Mouse (Mus musculus) embryonic facial prominence, embryonic 12.5 days (tissue): Measurements from ENCODE around the gene Ctnna2. TPM values are rescaled to one million over a fixed set of nuclear protein-coding genes. Genes with fewer than 3 reads are reported as not detected.

Source experiments
- ATAC-seq: fragments of 200-750 bp; cut with Nextera tagmentation; 2 replicates; pipeline ENCODE4 v1.8.0; 2017; ENCODE audit not compliant: insufficient number of reproducible peaks, insufficient read depth, low FRiP score, low TSS enrichment
- H3K27ac ChIP-seq: fragments of 300-500 bp; sonication (generic); 2 replicates; pipeline ENCODE4 v1.5.1; 2016; ENCODE audit warnings: mild to moderate bottlenecking
- H3K27me3 ChIP-seq: fragments of 300-500 bp; sonication (generic); 2 replicates; pipeline ENCODE4 v1.6.1; 2016; ENCODE audit warnings: mild to moderate bottlenecking, moderate library complexity
- H3K36me3 ChIP-seq: fragments of 300-500 bp; sonication (generic); 2 replicates; pipeline ENCODE4 v1.6.1; 2016; ENCODE audit warnings: mild to moderate bottlenecking
- H3K4me1 ChIP-seq: fragments of 300-500 bp; sonication (generic); 2 replicates; pipeline ENCODE4 v1.6.1; 2016
- H3K4me2 ChIP-seq: fragments of 300-500 bp; sonication (generic); replicated peaks from 2 replicates; pipeline ENCODE4 v1.6.1; 2016; ENCODE audit warnings: mild to moderate bottlenecking, moderate library complexity
- H3K4me3 ChIP-seq: fragments of 300-500 bp; sonication (generic); 2 replicates; pipeline ENCODE4 v1.5.1; 2016; ENCODE audit warnings: mild to moderate bottlenecking
- H3K9ac ChIP-seq: fragments of 300-500 bp; sonication (generic); 2 replicates; pipeline ENCODE4 v1.6.1; 2016; ENCODE audit warnings: mild to moderate bottlenecking, moderate library complexity
- H3K9me3 ChIP-seq: fragments of 300-500 bp; sonication (generic); 2 replicates; pipeline ENCODE4 v1.6.1; 2016; ENCODE audit warnings: mild to moderate bottlenecking, moderate library complexity
- WGBS: fragments of 180-500 bp; shearing (Covaris S2); methylation state at CpG from one replicate; pipeline ENCODE4 v1.1.7; 2016; 5-methylcytosine and 5-hydroxymethylcytosine counted together
- polyA plus RNA-seq: library from polyadenylated mRNA; unstranded; fragments of >200 nt; fragmentation: Nextera tagmentation; extraction: Ambion mirVana; gene quantifications from 2 replicates; pipeline ENCODE4 v1.2.1, GENCODE M21; 2016

Ctnna2 gene
- polyA plus RNA-seq, 1 experiment from 2014 or later, result 16.8 TPM

DNA sequence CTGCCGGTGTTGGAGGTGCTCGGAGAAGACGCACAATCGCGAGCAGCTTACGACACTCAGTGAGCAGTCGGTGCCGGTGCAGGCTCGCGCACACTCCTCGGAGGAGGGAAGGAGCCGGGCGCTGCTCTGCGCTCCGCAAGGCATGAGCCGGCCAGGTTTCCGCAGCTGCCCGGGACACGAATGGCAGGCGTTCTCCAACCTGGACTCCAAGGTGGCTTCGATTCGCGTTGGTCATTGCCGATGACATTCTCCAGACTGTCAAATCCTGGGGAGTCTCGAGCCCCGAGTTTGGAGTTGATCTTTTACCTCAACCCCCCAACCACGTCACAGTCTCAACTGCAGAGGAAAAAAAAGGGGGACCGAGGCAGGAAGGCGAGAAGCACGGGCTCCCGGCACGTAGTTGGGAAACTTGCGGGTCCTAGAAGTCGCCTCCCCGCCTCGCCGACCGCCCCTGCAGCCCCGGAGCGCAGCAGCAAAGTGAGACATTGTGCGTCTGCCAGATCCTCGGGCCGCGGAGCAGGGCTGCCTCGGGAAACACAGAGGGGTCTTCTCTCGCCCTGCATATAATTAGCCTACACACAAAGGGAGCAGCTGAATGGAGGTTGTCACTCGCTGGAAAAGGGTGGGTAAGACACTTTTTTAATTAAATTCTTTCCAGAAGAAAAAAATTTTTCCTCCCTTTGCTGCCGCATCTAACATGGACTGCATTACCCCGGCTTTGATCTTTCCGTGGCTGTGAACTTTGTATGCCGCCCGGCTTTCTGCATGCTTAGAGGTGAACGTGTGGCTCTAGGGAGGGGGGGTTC lies 736.7 kb downstream of the Ctnna2 start, which contains the start of gene Lrrtm1:
Gene Lrrtm1 (plus strand): TSS at position 89 of the 806 bp plus-strand sequence.
- ATAC-seq, result peak; percentile 88
- Histone ChIP-seq H3K4me2 (peak within 1 kb of the TSS; percentile 98), H3K9ac (peak within 1 kb of the TSS; percentile 43), H3K36me3 (no peaks in the 10 kb centered on the region), H3K27me3 (peaks cover 43% of the 10 kb centered on the region), H3K4me3 (peak within 1 kb of the TSS; percentile 50), H3K4me1 (peaks cover 8% of the 10 kb centered on the region), H3K9me3 (no peaks in the 10 kb centered on the region), H3K27ac (no peak within 1 kb of the TSS)
- under 1% methylated on average over 53 of the region's 53 CpGs for WGBS

DNA sequence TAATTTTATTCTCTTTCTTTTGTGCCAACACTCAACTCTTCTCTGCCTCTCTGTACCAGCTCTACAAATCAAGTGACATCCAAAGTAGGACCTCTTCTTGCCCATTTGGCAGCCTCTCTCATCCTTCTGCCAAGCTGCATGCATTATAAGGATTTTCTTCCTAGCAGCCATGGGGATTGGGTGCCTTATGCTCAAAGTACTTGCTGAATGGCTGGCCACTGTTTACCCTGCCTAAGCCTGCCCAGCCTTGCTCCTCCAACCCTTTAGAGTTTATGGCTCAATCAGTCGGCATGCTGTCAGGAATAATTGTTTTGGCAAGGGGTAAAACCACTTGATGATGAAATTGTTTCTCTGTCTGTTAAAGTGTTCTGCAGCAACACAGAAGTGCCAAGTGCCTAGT lies 739.1 kb downstream of the Ctnna2 start:
- Histone ChIP-seq H3K9ac (no peak overlapping the region), H3K27me3 (peaks cover 29% of the 10 kb centered on the region), H3K4me1 (peaks cover 8% of the 10 kb centered on the region), H3K4me3 (no peak overlapping the region), H3K27ac (no peak overlapping the region), H3K4me2 (no peak overlapping the region), H3K9me3 (no peaks in the 10 kb centered on the region), H3K36me3 (no peaks in the 10 kb centered on the region)
- no peak for ATAC-seq
- WGBS, result 42% methylated on average over 1 of the region's 1 CpGs

DNA sequence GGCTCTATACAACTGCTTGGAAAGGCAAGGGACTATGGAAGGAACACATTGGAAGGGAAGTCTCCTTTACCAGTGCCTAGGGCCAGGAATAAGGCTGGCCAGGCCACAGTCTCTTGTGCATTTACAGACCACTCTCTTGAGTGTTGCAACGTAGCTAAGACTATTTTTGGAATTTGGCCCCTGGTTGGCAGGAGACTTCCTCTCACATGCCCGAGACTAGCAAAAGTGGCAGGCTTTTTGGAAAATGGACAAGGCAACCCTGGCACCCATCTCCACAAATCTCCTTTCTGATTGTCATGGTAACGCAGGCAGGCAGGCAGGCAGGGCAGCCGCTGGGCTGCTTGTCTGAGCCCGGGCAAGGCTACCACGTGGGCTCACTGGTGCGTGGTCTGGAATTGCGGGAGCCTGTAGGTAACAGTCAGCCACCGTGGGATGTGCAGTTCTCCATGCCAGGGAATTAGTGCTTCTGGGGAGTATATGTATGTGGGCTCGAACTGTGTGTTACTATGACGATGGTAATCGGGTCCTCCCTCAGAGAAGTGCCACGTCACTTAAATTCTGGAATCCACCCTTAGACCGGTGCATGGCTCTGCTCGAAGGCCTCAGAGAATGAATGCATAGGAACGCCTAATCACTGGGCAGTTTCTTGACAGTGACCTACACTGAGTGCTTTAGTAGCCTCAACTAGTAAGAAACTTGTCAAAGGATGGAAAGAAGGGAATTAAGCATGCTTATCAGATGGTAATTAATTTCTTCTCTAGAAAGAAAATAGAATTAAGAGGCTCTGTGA lies 756.5 kb downstream of the Ctnna2 start:
- Histone ChIP-seq H3K4me2 (no peak overlapping the region), H3K9ac (no peak overlapping the region), H3K27ac (no peak overlapping the region), H3K4me1 (no peaks in the 10 kb centered on the region), H3K36me3 (no peaks in the 10 kb centered on the region), H3K9me3 (no peaks in the 10 kb centered on the region), H3K27me3 (no peaks in the 10 kb centered on the region), H3K4me3 (no peak overlapping the region)
- 67% methylated on average over 16 of the region's 16 CpGs for WGBS
- no peak for ATAC-seq

DNA sequence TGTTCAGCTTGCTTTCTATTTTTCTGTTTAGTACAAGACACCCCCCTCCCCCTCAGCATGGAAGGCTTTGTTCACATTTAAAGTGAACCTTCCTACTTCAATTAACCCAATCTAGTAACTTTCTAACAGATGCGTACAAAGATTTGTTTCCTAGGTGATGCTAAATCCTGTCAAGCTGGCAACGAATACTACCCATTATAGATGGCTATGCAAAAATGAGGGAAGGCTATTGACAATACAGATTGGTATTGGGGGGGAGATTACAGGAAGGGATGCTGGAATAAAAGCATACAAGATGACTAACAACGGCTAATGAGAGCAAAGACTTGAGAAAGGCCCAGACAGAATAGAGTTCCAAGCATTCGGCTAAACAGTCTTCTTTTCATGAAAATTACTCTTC lies 758.7 kb downstream of the Ctnna2 start:
- H3K9ac ChIP-seq, result no peak overlapping the region
- no peaks in the 10 kb centered on the region for H3K27me3 ChIP-seq
- no peak overlapping the region for H3K27ac ChIP-seq
- H3K4me3 ChIP-seq, result no peak overlapping the region
- H3K36me3 ChIP-seq, result no peaks in the 10 kb centered on the region
- no peaks in the 10 kb centered on the region for H3K4me1 ChIP-seq
- no peaks in the 10 kb centered on the region for H3K9me3 ChIP-seq
- no peak for ATAC-seq
- 74% methylated on average over 4 of the region's 4 CpGs for WGBS
- no peak overlapping the region for H3K4me2 ChIP-seq

DNA sequence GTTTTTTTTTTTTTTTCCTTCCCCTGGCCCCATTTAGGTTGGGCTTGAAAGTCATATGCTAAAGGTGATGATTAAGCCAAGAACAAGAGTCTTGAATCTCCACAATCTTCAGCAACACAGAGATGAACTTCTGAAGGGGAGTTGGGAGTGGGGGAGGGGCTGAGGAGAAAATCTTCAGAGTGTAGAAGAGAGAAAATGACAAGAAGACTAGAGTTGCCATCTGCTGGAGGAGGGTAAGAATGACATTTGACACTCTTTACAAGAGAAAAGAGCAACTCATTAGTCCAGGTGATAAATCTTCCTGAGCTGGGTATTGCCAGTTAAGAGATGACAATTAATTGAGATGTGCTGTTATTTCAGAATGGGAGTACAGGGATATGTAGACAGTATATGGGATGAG lies 760.6 kb downstream of the Ctnna2 start:
- Histone ChIP-seq H3K36me3 (no peaks in the 10 kb centered on the region), H3K9me3 (no peaks in the 10 kb centered on the region), H3K27ac (no peak overlapping the region), H3K4me2 (no peak overlapping the region), H3K9ac (no peak overlapping the region), H3K4me1 (no peaks in the 10 kb centered on the region), H3K27me3 (no peaks in the 10 kb centered on the region), H3K4me3 (no peak overlapping the region)
- no peak for ATAC-seq

DNA sequence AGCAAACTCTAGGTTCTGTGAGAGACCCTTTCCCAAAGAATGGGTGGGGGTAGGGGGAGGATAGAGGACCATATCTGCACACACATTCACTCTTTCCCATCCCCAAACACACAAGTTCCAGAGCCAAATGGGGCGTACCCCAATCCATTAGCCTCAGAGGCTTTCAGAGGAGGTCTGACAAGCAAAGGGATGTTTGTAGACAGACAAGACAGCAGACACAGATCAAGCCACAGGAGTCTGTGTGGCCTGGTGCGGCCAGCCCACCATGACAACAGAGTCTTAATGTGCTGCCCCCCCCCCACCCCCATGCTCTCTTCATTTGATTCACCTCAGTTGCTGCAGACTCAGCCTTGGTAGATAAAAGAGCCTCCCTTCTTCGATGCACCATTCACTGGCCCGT lies 764.2 kb downstream of the Ctnna2 start:
- no peak for ATAC-seq

DNA sequence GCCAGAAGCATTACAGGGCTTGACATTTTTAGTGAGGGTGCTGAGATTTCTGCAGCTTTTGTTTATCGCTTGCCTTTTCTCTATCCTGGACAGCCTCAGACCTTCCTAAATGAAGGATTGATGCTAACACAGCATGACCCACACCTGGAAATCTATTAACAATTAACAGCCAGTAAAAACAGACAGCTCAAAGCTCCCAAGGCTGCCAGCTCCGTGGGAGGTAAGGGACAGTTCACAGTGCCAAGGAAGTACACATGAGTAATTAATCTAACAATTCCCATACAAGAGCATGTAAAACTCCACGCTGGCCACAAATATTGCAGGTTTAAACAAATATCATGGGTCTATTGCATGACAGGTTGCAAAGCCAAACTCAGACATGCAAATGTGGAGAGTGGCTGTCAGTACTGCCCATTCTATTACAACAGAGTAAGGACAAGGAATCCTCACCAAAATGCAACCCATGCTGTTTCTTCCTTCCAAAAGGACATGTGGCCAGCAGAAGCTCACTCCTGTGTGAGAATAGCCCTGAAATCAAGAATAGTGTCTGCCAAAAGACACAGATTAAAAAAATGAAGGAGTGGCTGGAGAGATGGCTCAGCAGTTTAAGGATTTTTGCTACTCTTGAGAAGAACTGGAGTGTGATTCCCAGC lies 765.6 kb downstream of the Ctnna2 start:
- Histone ChIP-seq H3K4me3 (no peak overlapping the region), H3K4me2 (no peak overlapping the region), H3K36me3 (no peaks in the 10 kb centered on the region), H3K27me3 (no peaks in the 10 kb centered on the region), H3K4me1 (no peaks in the 10 kb centered on the region), H3K9ac (no peak overlapping the region), H3K9me3 (no peaks in the 10 kb centered on the region), H3K27ac (no peak overlapping the region)
- ATAC-seq, result no peak
- WGBS, result 42% methylated on average over 3 of the region's 3 CpGs

More for the DNA sequence above, 764.2 kb downstream of the Ctnna2 start:
- WGBS, result 76% methylated on average over 4 of the region's 4 CpGs
- Histone ChIP-seq H3K4me3 (no peak overlapping the region), H3K4me2 (no peak overlapping the region), H3K27ac (no peak overlapping the region), H3K36me3 (no peaks in the 10 kb centered on the region), H3K9me3 (no peaks in the 10 kb centered on the region), H3K27me3 (no peaks in the 10 kb centered on the region), H3K4me1 (no peaks in the 10 kb centered on the region), H3K9ac (no peak overlapping the region)

DNA sequence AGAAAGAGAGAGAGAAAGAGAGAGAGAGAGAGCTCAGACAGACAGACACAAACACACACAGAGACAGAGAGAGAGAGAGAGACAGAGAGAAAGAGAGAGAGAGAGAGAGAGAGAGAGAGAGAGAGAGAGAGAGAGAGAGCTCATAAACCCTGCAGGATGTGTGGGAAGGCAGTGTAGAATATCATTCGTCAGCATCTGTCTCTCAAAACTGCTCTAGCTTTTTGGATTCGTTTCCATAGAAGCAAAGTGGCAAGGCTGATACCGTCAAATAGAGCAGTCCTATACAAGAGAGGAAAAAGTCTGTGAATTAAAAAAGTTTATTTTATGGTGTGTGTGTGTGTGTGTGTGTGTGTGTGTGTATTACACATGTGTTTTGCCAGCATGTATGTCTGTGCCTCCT lies 769.6 kb downstream of the Ctnna2 start:
- Histone ChIP-seq H3K4me3 (no peak overlapping the region), H3K27ac (no peak overlapping the region), H3K4me1 (no peaks in the 10 kb centered on the region), H3K36me3 (no peaks in the 10 kb centered on the region), H3K4me2 (no peak overlapping the region), H3K9ac (no peak overlapping the region), H3K27me3 (no peaks in the 10 kb centered on the region), H3K9me3 (no peaks in the 10 kb centered on the region)
- ATAC-seq, result no peak
- WGBS, result 78% methylated on average over 3 of the region's 3 CpGs

DNA sequence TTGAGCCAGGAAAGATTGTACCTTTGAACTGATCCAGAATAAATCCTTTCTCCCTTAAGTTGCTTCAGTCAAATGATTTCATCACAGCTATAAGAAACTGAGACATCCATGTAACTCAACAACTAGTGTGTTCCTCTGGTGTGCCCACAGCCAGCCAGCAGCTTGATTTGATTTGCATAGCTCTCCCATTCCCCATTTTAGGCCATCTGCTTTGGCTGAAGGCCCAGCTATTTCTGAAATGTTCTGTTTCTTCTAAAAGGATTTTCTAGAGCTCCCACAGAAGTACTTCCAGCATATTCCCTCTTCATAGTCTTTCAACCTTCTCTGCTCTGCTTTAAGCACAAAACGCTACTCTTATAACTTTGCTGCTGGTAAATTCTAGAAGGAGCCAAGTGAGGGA lies 770.3 kb downstream of the Ctnna2 start:
- 87% methylated on average over 1 of the region's 1 CpGs for WGBS
- Histone ChIP-seq H3K36me3 (no peaks in the 10 kb centered on the region), H3K4me1 (no peaks in the 10 kb centered on the region), H3K4me3 (no peak overlapping the region), H3K4me2 (no peak overlapping the region), H3K9ac (no peak overlapping the region), H3K27me3 (no peaks in the 10 kb centered on the region), H3K27ac (no peak overlapping the region), H3K9me3 (no peaks in the 10 kb centered on the region)
- ATAC-seq, result no peak

DNA sequence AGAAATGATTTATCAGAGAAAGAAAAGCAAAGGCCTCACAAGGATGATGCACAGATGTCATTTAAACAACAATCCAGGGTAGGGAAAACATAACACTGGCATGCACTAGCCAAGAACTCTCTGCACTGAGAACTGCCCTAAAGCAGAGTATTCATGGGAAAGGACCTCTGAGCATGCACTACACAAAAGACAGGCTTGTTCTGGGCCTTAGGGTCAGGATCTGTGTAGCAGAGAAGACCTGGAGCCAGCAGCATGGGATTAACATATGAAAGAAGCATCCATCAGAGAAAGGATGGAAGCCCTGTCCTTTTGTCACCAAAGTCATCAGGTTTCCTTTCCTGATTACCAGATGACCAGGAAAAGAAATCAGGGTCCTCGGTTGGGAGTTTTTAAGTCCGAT lies 780.1 kb downstream of the Ctnna2 start:
- no peak overlapping the region for H3K4me3 ChIP-seq
- WGBS, result 46% methylated on average over 2 of the region's 2 CpGs
- no peak for ATAC-seq
- H3K4me1 ChIP-seq, result no peaks in the 10 kb centered on the region
- H3K9me3 ChIP-seq, result no peaks in the 10 kb centered on the region
- H3K36me3 ChIP-seq, result no peaks in the 10 kb centered on the region
- no peak overlapping the region for H3K27ac ChIP-seq
- H3K4me2 ChIP-seq, result no peak overlapping the region
- H3K9ac ChIP-seq, result no peak overlapping the region
- no peaks in the 10 kb centered on the region for H3K27me3 ChIP-seq

DNA sequence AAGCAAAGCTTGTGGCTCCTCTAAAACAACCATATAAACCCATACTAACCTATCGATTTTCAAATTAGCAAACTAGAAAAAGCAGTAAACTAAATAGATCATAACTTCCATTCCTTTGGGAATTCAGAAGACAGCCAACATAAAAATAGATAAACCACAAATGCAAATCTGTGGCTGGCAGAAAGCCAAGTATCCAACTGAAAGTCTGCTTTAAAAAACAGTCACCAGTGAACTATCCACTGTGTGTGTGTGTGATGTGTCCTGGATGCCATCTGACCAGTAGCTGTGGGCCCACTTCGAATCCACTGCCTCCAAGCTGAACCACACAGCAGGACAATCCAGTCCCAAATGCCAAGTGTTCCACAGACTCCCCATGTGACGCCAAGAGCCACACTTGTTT lies 782.8 kb downstream of the Ctnna2 start:
- Histone ChIP-seq H3K4me1 (no peaks in the 10 kb centered on the region), H3K27ac (no peak overlapping the region), H3K9me3 (no peaks in the 10 kb centered on the region), H3K27me3 (no peaks in the 10 kb centered on the region), H3K9ac (no peak overlapping the region), H3K36me3 (no peaks in the 10 kb centered on the region), H3K4me3 (no peak overlapping the region), H3K4me2 (no peak overlapping the region)
- WGBS, result 85% methylated on average over 3 of the region's 3 CpGs
- ATAC-seq, result no peak

DNA sequence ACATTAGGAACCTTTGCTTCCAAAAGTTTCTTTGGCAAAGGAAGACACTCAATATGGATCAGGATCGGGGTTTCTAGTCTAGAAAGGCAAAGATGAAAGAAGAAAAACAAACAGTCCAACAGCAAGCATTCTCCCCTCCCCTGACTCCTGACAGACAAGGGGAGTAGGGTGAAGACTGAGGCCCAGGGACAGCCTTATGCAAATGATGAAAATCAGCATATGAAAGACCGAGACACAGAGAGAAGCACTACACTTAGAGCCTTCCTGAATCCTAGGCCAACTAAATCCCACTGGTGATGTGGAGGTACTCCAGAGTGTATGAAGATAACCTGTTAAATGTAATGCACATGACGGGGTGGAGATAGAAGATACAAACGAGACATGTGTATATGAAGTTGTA lies 787.9 kb downstream of the Ctnna2 start:
- H3K4me3 ChIP-seq, result no peak overlapping the region
- no peaks in the 10 kb centered on the region for H3K9me3 ChIP-seq
- ATAC-seq, result no peak
- no peaks in the 10 kb centered on the region for H3K27me3 ChIP-seq
- 68% methylated on average over 4 of the region's 4 CpGs for WGBS
- no peak overlapping the region for H3K9ac ChIP-seq
- no peaks in the 10 kb centered on the region for H3K4me1 ChIP-seq
- H3K36me3 ChIP-seq, result no peaks in the 10 kb centered on the region
- H3K4me2 ChIP-seq, result no peak overlapping the region
- H3K27ac ChIP-seq, result no peak overlapping the region
